Mouse (Mus musculus): ENCODE measurements at regions not wholly inside any gene's neighbourhood (a gene's known extent, or its start where the extent isn't known, plus 50 kb on each side); places are given as distances from the start of the nearest gene placed in this dataset.

- ATAC-seq, result no peak
These were observed 62.0 kb upstream of the Eomes start for GRCm38 (mm10) chr9:118416032-118416431.

DNA sequence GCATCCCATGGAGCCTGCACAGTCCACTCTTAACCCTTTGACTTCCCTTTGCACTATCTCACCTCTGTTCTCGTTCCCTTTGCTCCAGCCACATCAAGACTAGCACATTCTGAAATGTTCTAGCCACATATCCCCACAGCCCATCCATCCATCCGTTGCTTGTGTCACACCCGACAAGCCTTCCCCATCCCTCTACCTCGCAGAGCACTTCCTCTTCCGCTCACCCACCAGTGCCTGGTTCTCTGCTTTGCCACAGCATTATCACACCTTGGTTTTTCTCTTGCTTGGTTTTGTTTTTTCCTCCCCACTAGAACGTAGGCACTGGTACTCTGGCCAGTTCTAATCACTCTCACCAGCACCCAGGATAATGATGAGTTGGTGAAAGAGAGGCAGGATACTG is 61.5 kb upstream of the Eomes start:
- no peak for ATAC-seq

DNA sequence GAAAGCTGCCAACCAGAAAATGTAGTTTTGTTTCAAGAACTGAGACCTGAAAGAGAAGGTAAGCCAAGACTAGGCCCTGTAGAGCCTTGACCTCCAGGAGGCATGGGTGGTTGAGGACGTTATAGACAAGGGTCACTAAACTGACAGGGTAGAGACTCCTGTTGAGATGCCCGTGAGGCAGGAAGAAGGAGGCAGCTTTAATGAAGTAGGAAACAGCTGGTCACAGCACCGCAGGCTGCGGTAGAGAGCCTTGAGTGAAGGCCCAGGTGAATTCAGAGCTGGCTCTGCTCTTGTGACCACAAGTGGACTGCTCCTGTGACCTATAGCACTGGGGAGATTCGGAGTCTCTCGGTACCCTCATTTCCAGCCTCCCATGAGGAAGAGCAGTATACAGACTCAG is 53.7 kb upstream of the Eomes start:
- ATAC-seq, result no peak
